Mouse (Mus musculus): Measurements from ENCODE around the gene Pcbd1.
A peak's percentile ranks its signal among the peaks of the same experiment; 100 is the strongest.

Pcbd1 gene

DNA sequence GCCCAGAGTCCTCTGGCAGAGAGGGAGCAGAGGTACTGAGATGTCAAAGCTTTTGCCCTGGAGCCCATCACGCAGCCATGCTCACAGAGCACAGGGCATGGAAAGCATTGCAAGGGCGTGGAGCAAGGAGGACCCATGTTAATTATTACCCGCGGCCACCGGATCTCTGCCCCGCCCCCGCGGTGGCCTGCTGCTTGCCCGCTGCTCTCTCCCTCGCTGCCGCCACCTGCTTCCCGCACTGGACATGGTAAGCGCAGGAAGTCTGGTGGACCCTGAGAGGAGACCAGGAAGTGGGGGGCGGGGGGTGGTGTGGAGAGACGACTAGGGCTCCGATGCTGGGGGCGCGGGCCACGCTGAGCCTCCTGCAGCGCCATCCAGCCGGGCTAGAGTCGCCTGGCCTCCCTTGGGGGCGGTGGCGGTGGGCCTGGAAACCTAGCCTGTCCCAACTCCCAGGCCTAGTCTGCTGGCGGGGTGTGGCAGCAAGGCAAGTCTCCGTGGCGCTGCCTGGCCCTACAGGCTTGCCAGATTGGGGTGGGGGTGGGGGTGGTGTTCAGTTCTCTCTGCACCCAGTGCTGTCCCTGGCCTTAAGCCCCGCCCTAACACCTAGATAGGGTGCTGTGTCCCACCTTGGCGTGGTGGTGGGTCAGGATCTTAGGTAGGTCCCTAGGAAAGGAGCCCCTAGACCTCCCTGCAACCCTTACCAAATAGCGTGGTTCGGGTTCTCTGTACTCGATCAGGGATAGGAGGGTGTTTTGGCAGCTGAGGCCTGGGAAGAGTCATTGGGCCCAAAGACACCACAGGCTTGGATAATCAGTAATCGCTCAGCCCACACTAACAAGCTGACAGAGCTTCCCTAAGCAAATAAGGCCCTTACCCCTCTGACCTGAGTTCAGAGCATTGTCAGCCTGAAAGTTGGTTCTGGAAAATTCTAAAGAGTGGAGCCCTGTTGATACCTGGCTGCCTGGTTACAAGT lies at the start of gene Pcbd1:
Gene Pcbd1 (plus strand): TSS at position 162 of the 973 bp plus-strand sequence.
- peak; percentile 96 for DNase-seq

DNA sequence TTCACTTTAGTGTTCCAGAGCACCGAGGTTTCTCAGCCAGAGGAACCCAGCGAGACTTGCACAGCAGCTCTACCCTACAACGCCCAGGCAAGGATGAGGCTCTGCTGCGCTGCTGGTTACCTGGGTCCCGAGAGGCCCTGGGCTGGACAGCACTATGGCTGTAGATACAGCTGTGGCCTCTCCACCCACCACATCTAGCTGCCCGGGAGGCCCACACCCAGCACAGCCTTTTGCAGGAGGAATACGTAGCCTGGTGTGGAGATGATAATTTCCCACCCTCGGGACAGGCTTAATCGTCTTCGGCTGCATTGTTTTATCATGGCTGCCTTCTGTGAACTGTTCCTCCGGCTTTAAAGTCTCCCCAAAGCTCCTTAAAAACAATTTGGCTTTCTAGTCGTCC lies 49.5 kb upstream of the Pcbd1 start:
- no peak for DNase-seq

DNA sequence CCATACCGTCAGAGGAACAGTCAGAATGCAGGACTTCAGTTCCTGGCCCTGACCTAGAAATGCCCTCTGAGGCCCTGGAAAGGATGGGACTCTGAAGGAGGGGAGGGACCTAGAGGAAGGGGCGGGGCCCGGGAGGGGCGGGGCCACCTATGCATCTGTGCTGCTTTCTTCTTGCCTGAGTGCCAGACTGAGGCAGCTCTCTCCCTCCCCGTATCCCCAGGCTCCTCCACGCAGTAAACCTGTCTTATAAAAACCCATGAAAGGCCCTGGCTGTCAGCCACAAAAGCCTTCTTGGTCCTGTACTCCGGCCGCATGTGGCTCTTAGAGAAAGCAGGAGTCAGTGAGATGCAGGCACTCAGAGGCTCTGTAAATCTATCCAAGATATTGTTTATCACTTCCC lies 44.0 kb upstream of the Pcbd1 start:
- no peak for DNase-seq

DNA sequence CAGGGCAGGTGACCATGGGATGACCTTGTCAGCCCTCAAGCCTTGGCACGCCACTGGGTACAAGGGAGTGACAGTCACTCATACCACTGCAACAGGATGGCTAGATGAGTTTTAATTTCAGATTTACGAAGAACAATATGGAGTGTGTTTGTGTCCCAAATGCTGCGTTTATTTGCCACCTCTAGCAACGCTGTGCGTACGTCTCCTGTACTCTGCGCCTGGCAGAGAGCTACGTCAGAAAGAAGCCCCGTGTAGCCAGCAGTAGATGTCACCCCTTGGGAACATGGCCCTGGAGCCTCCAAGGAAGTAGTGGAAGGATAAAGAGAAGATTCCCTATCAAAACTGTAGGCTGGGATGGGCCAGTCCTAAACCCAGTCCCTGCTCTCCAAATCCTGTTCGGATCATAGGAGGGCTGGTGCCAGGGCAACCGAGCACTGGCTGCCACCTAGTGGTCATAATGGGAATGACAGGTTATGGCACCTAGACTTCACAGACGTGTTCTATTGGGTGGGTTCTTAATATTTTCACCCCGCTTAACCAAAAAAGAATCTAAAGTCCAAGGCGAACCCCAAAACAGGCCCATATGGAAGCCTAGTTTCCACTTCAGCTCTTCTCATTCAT lies 37.0 kb upstream of the Pcbd1 start:
- peak; percentile 68 for DNase-seq

DNA sequence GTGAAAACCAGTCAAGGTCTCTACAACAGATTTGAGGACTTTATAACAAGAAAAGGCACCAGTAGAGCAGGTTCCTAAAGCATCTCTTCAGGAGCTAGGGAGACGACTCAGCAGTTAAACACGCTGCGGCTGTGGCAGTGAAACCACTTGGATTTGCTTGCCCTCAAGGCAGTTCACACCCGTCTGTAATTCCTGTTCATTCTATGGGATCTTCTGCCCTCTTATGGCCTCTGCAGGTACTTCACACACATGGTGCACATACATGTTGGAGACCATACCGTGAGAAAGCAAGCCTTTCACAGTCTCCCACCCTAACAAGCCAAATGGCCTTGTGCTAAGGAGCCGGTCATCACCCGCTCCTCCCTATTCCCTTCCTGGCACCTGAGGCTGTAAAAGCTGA lies 32.5 kb upstream of the Pcbd1 start:
- DNase-seq = no peak

DNA sequence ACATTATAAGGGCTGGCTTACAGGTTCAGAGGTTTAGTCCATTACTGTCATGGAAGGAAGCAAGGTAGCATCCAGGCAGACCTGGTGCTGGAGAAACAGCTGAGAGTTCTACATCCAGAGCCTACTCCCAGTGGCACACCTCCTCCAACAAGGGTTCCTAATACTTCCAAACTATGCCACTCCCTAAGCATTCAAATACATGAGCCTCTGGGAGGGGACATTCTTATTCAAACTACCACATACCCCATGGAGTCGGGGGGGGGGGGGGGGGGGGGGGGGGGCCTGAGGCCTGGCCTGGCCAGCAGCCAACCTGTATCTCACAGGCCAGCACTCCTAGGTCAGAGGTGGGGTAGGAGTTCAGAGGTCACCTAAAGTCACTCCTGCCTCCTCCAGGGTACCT lies 30.0 kb upstream of the Pcbd1 start:
- no peak for DNase-seq

DNA sequence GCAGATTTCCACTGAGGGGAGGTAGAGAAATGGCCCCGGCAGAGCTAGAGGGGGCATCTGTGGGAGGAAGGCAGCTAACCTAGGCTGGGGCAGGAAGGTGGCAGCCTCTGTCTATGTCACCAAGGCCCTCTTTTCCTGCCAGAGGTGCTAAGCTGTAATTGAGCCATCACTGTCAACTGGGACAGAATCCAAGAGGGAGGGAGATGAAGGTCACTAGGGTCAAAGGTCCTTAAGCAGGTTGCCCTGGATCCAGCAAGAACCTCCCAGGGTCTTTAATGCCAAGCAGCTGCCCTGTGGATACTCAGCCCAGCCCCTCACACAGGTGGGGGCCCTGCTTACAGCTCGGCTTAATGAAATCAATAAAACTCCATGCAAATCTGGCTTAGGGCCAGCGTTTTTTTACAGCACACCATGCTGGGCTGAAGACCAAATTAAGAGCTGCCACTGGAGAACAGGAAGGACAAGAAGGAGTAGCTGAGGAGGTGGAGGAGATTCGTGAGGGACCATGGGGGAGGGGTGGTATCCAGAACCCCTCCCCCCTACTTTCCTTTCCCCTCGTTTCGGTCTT lies 29.5 kb upstream of the Pcbd1 start:
- peak; percentile 46 for DNase-seq

DNA sequence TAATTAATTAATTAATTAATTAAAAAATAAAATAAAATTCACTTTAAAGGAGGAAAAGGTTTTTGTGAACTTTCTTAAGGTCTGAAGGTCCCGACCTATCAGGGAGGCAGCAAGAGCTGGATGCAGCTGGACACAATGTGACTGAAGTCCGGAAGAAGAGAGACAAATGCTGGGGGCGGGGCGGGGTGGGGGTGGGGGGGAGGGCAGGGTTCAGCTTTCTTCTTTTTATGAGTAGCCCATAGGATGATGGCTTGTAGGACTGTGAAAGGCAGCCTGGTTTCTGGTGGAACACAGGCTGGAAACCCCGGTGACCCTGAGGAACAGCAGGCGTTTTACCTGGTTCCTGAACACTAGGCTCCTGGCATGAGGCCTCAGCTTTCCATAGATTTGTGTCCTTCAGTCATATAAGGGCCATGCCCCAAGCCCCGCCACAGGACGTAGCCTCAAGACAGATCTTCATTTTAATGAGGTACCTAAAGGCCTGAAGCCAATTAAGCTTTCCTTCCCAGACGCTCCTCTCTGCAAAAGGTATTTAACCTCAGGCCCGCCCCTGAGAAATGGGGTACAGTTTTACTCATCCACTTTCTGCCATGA lies 25.8 kb upstream of the Pcbd1 start:
- DNase-seq = no peak

DNA sequence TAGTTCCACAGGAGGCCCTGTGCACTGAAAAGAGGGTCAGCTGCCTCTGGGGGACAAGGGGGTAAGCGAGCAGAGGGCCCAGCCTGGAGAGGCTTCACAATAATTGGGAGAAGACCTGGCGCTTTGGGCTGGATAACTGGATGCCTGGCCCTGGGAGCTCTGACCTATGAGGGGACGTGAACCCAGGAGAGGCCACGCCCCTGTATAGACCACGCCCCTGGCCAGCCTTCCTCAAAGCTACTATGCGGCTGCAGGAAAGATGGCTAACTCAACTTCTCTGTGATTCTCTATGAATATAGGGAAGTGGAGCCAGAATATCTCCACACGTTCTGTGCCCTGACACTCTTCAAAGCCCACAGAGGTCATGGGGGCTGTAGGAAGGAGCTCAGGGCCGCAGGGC lies 24.5 kb upstream of the Pcbd1 start:
- DNase-seq = no peak

DNA sequence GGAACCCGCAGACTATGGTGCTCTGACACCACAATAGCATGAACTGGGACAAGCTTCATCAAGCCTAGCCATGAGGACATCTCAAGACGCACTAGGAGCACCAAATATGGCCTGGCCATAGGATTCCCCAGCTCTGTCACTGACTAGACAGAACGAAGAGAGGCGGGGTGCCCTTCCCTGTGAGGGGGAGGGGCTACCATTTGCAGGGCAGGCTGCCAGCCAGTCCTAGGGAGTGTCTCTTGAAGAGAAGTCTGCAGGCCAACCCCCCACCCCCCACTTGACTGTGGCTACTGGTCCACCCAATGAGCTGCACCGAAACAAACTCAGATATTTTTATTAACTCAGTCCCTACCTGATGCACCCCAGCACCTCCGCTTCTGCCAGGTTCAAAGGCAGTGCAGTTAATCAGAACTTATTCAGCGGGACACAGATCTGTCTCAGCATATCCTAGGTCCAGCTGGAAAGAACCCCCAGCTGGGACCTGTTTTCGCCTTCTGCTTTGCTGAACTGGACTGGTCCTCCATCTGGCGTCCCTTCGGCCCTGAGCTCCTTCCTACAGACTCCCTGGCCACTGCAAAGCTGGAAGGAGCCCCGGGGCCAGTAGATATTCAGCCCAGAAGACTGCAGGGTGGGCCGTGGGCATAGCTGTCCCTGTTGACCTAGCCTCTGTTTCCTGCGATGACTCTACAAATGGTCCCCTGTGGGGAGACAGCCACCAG lies 23.7 kb upstream of the Pcbd1 start:
- DNase-seq = no peak

DNA sequence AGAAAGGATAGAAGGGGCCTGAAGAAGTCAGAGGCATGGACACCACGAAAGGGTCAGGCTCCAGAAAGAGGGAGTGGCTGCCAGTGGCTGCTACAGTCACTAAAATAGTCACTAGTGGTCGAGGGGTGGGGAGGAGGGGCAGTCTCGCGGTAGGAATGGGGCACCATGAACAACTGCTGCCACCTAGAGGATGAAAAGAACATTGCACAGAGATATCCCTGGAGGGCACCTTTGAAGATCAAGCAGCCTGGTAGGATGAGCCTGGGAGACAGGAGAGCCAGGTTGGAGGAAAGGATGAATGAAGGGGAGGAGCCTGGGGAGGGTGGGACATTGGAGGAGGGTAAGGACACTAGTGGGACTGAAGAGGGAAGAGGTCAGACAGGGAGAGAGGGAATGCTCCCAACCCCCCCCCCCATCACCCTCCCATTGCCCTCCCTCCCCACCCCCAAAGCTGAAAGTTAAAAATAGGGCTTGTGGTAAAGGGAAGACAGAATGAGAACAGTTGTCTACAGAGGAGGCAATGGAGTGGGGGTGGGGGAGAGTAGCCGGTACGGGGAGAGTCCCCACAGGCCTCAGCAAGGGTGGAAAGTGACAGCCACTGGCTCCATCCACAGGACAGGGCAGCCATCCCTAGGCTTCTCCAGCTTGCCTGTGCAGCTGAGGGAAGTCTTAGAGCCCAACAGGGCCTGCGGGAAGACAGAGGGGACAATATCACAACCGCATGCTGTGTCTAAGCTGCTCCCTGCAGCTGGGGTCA lies 20.5 kb upstream of the Pcbd1 start:
- peak; percentile 65 for DNase-seq

DNA sequence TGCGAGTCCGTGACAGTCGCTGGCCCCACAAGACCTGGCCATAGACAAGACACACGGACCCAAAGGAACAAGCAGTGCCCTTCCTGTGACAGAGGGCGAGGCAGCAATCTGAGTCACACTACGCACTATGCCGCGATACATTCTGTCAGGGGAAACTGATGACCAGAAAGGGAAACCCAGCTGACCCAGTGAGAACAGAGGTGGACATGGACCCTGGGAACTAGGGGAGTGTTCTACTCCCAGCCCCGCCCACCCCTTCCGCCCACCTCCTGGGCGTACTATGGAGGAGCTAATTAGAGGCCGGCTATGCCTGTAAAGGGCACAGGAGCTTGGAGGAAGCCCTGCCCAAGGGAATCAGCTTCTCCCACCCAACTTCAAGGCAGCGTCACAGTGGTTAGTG lies 19.9 kb upstream of the Pcbd1 start:
- no peak for DNase-seq

DNA sequence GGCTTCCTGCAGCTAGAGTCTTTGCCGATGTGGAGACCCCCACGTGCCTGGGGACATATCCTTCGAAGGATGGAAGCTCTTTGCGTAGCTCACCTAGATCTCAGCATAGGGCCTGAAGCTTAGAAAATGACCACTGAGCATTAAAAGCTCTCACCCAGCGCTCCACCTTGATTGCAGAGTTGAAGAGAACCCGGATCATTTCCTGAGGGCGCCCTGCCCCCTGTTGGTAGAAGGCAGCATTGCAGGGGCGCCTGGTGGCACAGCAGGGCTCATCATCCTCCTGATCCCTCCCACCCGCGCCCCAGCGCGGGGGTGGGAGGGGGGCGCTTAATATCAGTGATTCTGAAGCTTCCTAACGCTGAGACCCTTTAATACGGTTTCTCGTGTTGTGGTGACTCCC lies 16.8 kb upstream of the Pcbd1 start:
- peak; percentile 65 for DNase-seq

DNA sequence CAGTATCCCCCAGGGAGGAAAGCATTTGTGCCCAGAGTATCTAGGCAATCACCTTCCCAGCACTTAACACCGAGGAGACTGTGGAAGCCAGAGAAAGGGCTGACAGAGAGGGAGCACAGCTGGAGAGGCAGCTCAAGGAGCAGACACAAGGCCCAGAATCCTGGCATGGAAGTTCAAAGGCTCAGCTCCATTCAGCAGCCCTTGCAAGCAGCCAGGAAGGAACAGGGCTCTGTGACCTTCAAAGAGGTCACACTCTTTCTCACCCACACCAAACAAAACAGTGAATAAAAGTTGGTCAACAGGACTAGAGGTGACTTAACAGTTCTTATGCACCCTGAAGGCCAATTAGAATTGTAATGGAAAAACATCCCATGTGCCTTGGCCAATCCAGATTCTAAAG lies 14.5 kb upstream of the Pcbd1 start:
- no peak for DNase-seq

DNA sequence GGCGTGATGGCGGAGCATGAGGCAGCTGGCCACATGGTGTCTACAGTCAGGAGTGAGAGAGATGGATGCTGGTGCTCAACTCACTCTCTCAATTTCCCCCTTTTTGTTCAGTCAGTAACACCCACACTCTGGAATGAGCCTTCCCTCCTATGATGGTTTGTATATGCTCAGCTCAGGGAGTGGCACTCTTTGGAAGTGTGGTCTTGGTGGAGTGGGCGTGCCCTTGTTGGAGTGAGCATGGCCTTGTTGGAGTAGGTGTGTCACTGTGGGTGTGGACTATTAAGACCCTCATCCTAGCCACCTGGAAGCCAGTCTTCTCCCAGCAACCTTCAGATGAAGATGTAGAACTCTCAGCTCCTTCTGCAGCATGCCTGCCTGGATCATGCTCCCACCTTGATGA lies 13.5 kb upstream of the Pcbd1 start:
- no peak for DNase-seq

DNA sequence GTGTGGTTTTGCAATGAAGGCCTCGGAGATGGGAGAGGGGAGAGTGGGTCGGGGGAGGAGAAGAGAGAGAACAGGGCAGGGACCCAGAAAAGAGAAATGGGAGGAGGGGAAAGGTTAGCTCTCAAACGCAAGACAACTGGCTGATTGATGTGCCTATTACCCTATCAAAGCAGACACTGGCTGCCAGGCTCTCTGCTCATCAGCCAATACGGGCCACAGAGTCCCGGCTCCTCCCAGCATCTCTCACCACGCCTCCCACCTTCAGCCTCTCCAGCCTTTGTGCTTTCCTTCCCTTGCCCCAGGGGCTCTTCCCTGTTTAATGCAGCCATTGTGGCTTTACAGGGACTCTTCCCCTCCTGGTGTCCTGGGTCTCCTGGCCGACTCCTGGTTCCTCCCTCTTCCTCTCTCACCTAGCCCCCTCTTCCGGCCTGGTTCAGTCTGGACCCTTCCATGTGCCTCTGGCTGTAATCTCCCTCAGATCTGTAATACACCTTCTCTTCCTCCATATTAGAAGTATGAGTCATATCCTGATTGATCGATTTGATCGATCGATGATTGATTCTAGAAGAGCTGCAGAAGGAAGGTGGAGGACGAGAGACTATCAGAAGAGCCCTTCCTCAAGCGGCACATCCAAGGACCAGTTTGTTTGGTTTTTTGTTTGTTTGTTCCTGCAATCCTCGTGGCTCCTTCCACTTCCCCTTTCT lies 8.8 kb upstream of the Pcbd1 start:
- DNase-seq = peak; percentile 65

DNA sequence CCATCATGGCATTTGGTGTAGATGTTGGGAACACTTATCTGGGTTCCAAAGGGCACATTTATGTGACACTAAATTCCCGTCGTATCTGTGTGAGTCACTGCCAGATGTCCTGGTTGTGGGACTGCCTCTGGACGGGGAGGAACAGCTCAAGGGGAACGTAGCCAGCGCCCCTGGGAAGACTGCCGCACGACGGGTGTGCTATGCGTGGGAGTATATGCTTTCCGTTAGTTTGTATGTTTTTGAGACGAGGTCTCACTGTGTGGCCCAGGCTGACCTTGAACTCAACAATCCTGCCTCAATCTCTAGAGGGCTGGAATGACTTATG lies 8.2 kb upstream of the Pcbd1 start:
- DNase-seq = no peak

DNA sequence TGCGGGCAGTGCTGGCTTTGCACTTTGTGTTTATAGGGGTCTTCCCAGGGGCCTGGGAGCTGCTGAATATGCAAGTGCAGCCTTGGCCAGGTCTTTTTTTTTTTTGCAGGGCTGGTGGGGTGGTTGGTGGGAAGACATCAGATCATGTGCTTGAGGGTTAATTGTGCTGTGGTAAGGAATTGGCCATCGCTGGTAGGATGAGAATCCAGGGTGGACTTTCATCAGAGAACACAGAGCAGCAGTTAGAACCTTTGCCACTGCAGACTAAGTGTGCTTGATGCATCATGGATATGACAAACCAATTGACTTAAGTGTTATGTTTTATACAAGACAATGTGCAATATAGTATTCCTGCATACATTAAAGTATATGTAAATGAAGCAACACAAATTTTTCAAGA lies 3.8 kb upstream of the Pcbd1 start:
- peak; percentile 60 for DNase-seq

DNA sequence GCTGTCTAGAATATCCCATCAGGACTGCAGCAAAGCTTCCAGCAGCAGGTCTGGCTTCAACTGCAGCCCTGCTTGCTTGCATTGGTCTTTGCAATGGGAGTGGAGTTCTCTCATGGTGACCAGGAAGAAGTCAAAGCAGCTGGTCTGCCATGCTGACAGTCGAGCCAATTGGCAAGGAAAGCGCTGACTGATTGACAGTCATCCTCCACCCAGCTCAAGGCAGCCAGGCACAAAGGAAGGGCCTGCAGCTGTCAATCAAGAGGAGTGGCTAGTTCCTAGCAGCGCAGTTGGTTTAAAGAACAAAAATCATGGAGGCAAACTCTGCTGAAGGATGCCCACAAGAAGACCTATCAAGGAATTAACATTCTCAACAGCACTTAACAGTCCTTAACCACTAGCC lies 2.6 kb upstream of the Pcbd1 start:
- DNase-seq = no peak

DNA sequence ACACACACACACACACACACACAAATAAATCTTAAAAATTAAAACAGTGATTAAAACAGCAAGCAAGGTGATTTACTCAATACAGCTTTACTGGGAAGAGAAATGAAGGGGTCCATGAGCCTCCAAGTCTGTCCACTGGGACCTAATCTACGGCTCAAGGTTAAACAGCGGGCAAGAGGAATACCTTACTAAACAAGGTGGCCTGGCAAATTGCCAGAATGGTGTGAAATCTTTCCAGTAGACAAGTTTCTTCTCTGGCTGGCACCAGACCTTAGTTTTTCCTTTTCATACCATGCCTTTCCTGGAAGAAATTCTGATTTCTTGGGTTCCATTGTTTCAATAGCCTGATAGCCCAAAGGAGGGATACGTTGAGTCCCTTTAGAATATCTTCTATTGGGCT lies 663 bp upstream of the Pcbd1 start:
- peak; percentile 68 for DNase-seq

DNA sequence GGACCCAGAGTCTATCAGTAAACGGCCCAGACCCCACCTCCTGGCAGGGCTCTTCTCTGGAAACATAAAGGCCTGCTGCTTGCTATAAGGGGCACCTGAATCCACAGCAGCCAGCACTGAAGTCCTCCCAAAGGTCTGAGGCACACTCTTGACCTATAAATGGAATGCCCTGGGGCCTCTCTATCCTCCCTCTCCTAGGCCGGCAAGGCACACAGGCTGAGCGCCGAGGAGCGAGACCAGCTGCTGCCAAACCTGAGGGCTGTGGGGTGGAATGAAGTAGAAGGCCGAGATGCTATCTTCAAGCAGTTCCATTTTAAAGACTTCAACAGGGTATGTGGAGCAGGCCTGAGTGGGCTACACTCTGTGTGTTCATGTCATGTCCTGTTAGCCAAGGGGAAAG lies 2.7 kb downstream of the Pcbd1 start:
- DNase-seq = no peak
